Mouse (Mus musculus) liver, adult 2 months (tissue): Measurements from ENCODE around the gene Bicra. TPM values are rescaled to one million over a fixed set of nuclear protein-coding genes. Genes with fewer than 3 reads are reported as not detected.

Experiments used
- DNase-seq: peaks from one replicate; pipeline ENCODE4 v3.0.0-alpha.2; 2011; ENCODE audit warnings: low read depth, low spot score; ENCODE audit errors: extremely low read depth
- H3K27ac ChIP-seq: fragments of 200-500 bp; replicated peaks from 2 replicates; pipeline ENCODE4 v1.5.1; 2012; ENCODE audit warnings: low read depth, mild to moderate bottlenecking, control low read depth, inconsistent platforms, low read length; ENCODE audit not compliant: insufficient read depth
- H3K27me3 ChIP-seq: fragments of 200-500 bp; 2 replicates; pipeline ENCODE4 v1.6.1; 2012; ENCODE audit warnings: mild to moderate bottlenecking, moderate library complexity, low read length, inconsistent platforms; ENCODE audit not compliant: control insufficient read depth, insufficient read depth
- H3K36me3 ChIP-seq: fragments of 200-500 bp; 2 replicates; pipeline ENCODE4 v1.6.1; 2012; ENCODE audit warnings: low read length, inconsistent platforms; ENCODE audit not compliant: control insufficient read depth, insufficient read depth
- H3K4me1 ChIP-seq: fragments of 200-500 bp; 2 replicates; pipeline ENCODE4 v1.6.1; 2011; ENCODE audit warnings: low read length; ENCODE audit not compliant: control insufficient read depth, insufficient read depth
- H3K4me3 ChIP-seq: fragments of 200-500 bp; 2 replicates; pipeline ENCODE4 v1.5.1; 2011; ENCODE audit warnings: low read depth, mild to moderate bottlenecking, control low read depth, low read length, moderate library complexity; ENCODE audit not compliant: insufficient read depth
- H3K79me2 ChIP-seq: fragments of 200-500 bp; 2 replicates; pipeline ENCODE4 v1.6.1; 2012; ENCODE audit warnings: inconsistent platforms, mild to moderate bottlenecking, low read length, moderate library complexity; ENCODE audit not compliant: control insufficient read depth, insufficient read depth
- H3K9ac ChIP-seq: fragments of 200-500 bp; 2 replicates; pipeline ENCODE4 v1.6.1; 2012; ENCODE audit warnings: low read depth, mild to moderate bottlenecking, control low read depth, inconsistent platforms, low read length
- CTCF ChIP-seq: fragments of 200-500 bp; IDR thresholded peaks from 2 replicates; pipeline ENCODE4 v1.5.1; 2011; ENCODE audit warnings: low read depth, low read length, control low read depth
- POLR2A ChIP-seq: fragments of 200-500 bp; IDR thresholded peaks from 2 replicates; pipeline ENCODE4 v1.6.1; 2011; ENCODE audit warnings: low read length, control low read depth; ENCODE audit not compliant: insufficient read depth; ENCODE audit errors: extremely low read depth
- WGBS: fragments of 180-500 bp; shearing (Covaris S2); methylation state at CpG from one replicate; pipeline ENCODE4 v1.1.7; 2018; 5-methylcytosine and 5-hydroxymethylcytosine counted together
- polyA plus RNA-seq: library from polyadenylated mRNA; depleted of rRNA; stranded (reverse); fragments of >200 nt; gene quantifications from 2 replicates; pipeline ENCODE4 v1.2.3, GENCODE M21; 2012
- total RNA-seq: library from RNA; depleted of rRNA; stranded (reverse); fragments of >200 nt; gene quantifications from 2 replicates; pipeline ENCODE4 v1.2.3, GENCODE M21; 2014

The Bicra gene
- total and polyA plus RNA-seq, 2 experiments = 0.55 to 4.6 TPM

DNA sequence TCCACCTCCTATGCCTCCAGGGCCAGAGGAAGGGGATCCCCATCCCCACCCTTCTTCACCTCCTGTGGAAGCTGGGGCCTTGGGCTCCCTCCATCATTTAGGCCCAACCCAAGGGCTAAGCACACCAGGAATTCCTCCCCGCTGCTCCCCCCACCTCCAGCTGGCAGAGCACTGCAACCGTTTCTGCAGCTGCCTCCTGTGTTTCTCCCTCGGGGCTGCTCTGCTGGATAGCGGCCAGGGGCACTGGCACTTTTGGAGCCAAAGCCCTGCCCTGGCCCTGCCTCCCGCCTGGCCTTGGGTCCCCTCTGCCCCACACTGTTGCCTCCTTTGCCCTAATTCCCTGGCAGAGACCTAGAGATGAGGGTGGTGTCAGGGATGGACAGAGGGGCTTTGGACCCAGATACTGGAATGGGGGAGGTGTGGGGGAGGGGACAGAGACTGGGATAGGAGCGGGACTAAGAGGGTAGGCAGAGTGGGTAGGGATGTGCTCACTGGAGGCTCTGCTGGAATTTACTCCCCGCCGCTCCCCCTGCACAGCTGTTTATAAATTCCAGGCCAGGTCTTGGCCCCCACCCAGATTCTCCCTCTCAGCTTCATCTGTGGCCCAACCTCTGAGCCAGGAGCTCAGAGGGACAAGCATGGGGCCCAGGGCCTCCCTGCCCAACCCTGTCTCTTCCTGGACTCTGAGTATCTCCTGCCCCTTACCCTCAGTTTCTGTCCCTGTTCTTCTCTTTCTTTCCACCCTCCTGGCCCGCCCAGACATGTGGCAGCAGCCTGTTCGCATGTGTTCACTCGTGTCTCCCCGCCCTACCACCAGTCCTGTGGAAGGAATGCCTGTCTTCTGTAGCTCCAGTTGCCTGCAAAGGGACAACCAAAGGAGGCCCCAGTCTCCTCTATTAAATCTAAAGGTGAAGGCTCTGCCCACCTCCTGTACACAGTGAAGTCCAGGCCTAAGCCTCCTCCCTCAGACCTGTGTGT is 85.1 kb downstream of the Bicra start:
- H3K4me1 ChIP-seq = no peaks in the 10 kb centered on the region
- no peak overlapping the region; the same call in 1 of the 2 replicates for H3K9ac ChIP-seq
- no peak for DNase-seq
- no peak for TF ChIP-seq POLR2A
- TF ChIP-seq CTCF = no peak
- H3K36me3 ChIP-seq = no peaks in the 10 kb centered on the region
- 72% methylated on average over 12 of the region's 12 CpGs for WGBS
- H3K4me3 ChIP-seq = no peak overlapping the region
- H3K27ac ChIP-seq = 0 out of 2 replicates have a peak overlapping the region, but pooled peaks have one; percentile 17
- H3K79me2 ChIP-seq = no peaks in the 10 kb centered on the region
- no peaks in the 10 kb centered on the region for H3K27me3 ChIP-seq

- no peaks in the 10 kb centered on the region for H3K27me3 ChIP-seq
- no peaks in the 10 kb centered on the region for H3K79me2 ChIP-seq
- 89% methylated on average over 7 of the region's 7 CpGs for WGBS
- no peaks in the 10 kb centered on the region for H3K4me1 ChIP-seq
- no peak overlapping the region for H3K9ac ChIP-seq
- DNase-seq = no peak
- TF ChIP-seq CTCF (no peak), POLR2A (no peak)
- H3K4me3 ChIP-seq = no peak overlapping the region
- H3K36me3 ChIP-seq = no peaks in the 10 kb centered on the region
- H3K27ac ChIP-seq = no peak overlapping the region
Observed at GRCm38 (mm10) chr7:15961798-15962197, 85.9 kb downstream of the Bicra start.

GRCm38 (mm10) chr7:15961239-15961638 is 86.5 kb downstream of the Bicra start:
- Histone ChIP-seq H3K4me1 (no peaks in the 10 kb centered on the region), H3K27me3 (no peaks in the 10 kb centered on the region), H3K36me3 (no peaks in the 10 kb centered on the region), H3K79me2 (no peaks in the 10 kb centered on the region), H3K27ac (no peak overlapping the region), H3K4me3 (no peak overlapping the region), H3K9ac (no peak overlapping the region)
- no peak for TF ChIP-seq POLR2A
- no peak for TF ChIP-seq CTCF
- no peak for DNase-seq
- 62% methylated on average over 4 of the region's 4 CpGs for WGBS

GRCm38 (mm10) chr7:15960691-15961090 is 87.0 kb downstream of the Bicra start:
- no peak overlapping the region for H3K4me3 ChIP-seq
- no peaks in the 10 kb centered on the region for H3K27me3 ChIP-seq
- H3K36me3 ChIP-seq = no peaks in the 10 kb centered on the region
- DNase-seq = no peak
- no peak overlapping the region for H3K9ac ChIP-seq
- H3K27ac ChIP-seq = no peak overlapping the region
- H3K79me2 ChIP-seq = no peaks in the 10 kb centered on the region
- TF ChIP-seq CTCF (no peak), POLR2A (no peak)
- H3K4me1 ChIP-seq = no peaks in the 10 kb centered on the region
- WGBS = 70% methylated on average over 4 of the region's 4 CpGs

DNA sequence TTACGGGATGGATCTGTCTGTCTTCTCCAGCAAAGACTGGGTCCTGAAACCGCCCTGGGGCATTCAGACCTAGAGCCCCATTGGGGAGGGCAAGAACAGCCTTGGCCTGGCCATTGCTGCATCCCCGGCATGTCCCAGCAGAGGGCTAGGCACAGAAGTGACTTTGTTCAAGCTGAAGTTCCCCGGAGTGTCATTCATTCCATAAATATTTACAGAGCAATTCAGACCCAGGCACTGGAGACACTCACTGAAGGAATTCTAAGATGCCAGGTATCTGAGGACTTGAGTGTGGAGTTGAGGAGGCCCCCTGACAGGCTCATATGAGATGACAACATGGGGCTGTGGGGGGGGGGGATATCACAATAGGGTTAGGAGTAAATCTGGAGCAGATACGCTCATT is 91.6 kb downstream of the Bicra start:
- Histone ChIP-seq H3K4me1 (no peaks in the 10 kb centered on the region), H3K27ac (no peak overlapping the region), H3K4me3 (no peak overlapping the region), H3K36me3 (no peaks in the 10 kb centered on the region), H3K9ac (no peak overlapping the region), H3K27me3 (0 out of 2 replicates have a peak, but pooled peaks cover 2% of the 10 kb centered on the region), H3K79me2 (no peaks in the 10 kb centered on the region)
- no peak for DNase-seq
- WGBS = 85% methylated on average over 5 of the region's 5 CpGs
- TF ChIP-seq CTCF = no peak
- TF ChIP-seq POLR2A = no peak

- no peaks in the 10 kb centered on the region for H3K36me3 ChIP-seq
- no peaks in the 10 kb centered on the region for H3K4me1 ChIP-seq
- 0 out of 2 replicates have a peak, but pooled peaks cover 2% of the 10 kb centered on the region for H3K27me3 ChIP-seq
- H3K9ac ChIP-seq = no peak overlapping the region
- 45% methylated on average over 7 of the region's 7 CpGs for WGBS
- no peak overlapping the region for H3K27ac ChIP-seq
- no peak for TF ChIP-seq POLR2A
- TF ChIP-seq CTCF = no peak
- H3K4me3 ChIP-seq = no peak overlapping the region
- no peaks in the 10 kb centered on the region for H3K79me2 ChIP-seq
- DNase-seq = no peak
Observed at GRCm38 (mm10) chr7:15955509-15955908, 92.2 kb downstream of the Bicra start.
